Mouse (Mus musculus) left cerebral cortex, adult 18-20 months (tissue): Measurements from ENCODE around the gene 4930539E08Rik. TPM values are rescaled to one million over a fixed set of nuclear protein-coding genes. Genes with fewer than 3 reads are reported as not detected.
A peak's percentile ranks its signal among the peaks of the same experiment; 100 is the strongest.

Source experiments
- DNase-seq, 2 experiments: peaks; one replicate each; pipeline ENCODE4 v3.0.0; 2021 to 2022; ENCODE audit warnings: low spot score in 2 of 2, mixed read lengths in 1 of 2
- long read RNA-seq, 2 experiments: library from polyadenylated mRNA; stranded (forward); transcript quantifications; one replicate each; pipeline ENCODE4 v2.0.0; 2021
- total RNA-seq, 2 experiments: library from RNA; stranded (reverse); gene quantifications; 2 replicates each; pipeline ENCODE4 v1.2.3; 2021

Gene 4930539E08Rik
- 10 to 100 TPM in 1 of 2 experiments, 1 to 10 TPM in 1; 8.6 to 10.7 TPM for total RNA-seq
- long read RNA-seq, experiment 1, full-length matches to known transcripts, result 1 of 14 reads
- long read RNA-seq, experiment 1, partial matches to known transcripts, result 4 of 14 reads
- long read RNA-seq, experiment 1, other reads (novel, unspliced or antisense), result 9 of 14 reads
- long read RNA-seq, experiment 2, partial matches to known transcripts, result 6 of 12 reads
- long read RNA-seq, experiment 2, other reads (novel, unspliced or antisense), result 6 of 12 reads

DNA sequence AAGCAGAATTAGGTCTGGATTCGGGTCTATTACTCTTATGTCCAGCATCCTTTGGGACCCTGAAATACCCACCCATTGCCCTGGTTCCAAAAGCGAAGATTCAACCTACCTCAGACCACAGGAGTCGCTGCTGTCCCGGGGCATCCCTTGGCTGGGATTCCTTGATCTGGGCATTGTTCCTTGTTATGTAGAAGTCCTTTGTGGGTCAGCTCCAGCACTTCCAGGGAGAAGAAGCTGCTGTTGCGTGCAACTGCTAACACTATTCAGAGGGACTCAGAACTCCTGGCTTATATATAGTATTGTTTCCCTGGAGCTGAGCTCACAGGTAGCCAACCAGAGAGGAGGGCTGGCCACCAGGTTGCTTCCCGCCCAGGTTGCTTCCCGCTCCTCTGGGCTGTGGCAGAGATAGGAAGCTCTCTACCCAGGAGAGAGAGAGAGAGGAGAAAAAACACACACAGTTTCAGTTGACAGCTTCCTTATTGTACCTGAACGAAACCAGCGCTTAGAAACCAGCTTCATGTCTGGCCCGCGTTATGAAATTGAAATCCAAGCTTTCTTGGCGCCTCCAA is at the start of gene 4930539E08Rik:
Gene 4930539E08Rik (minus strand): TSS at position 265 of the 569 bp plus-strand sequence.
- no peak for DNase-seq

DNA sequence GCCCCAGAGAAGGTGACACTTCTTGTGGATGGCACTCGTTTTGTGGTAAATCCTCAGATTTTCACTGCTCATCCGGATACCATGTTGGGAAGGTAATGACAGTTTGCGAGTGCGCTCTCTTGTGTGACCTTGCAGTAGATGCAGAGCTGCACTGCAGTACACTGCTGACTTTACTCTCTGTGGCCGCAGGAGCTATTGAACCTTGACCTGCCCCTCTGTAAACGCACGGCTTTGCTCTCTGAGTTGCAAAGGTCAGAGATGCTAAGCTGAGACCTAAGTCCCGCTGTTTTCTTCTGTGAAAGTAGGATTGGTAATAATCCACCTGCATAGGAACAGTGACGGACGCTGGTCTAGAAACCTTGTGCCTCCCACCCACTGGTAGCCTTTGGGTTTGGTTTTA is 46.5 kb upstream of the 4930539E08Rik start:
- DNase-seq, result no peak

- no peak for DNase-seq
Measured at GRCm38 (mm10) chr17:28960597-28960996, 45.5 kb upstream of the 4930539E08Rik start.

DNA sequence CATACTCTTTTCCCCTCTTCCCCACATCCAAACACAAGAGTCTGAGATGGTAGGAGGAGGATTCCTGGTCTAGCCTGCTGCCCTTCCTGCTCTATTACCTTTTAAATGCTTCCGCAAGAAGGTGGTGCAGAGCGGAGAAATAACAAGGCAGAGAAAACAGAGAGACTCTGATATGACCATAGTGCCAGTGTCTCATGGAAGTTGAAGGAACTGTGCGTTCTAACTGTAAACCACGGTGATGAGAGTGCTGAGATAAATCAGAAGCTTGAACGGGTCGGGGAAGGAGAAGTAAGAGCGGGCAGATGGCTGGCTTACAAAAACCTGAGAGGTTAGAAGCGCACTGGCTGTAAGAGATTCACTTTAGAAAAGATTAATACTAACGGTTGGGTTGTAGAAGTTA is 39.3 kb upstream of the 4930539E08Rik start:
- no peak for DNase-seq

DNA sequence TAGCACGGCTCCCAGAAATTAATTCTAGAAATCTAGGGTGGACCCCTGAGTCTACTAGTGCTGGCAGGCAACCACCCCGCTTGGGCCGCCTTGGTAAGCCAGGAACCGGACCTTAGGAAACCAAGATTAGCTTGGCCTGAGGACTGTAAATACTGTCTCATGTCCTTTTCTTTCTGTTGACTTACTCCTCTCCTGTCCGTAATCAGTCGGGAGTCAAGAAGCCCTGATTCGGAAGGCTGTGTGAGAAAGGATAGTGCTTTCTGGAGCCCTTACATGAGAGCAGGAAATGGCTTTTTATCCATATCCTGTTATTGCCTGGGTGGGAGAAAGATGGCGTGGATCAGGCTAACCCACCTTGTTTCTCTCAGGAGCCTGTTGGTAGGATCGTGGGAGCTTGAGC is 38.1 kb upstream of the 4930539E08Rik start:
- DNase-seq, result no peak

GRCm38 (mm10) chr17:28951831-28952799 is 37.0 kb upstream of the 4930539E08Rik start, which contains the start of gene Kctd20:
TSS of gene Kctd20 (plus strand) at chr17:28951950.
- peak; percentile 88 to 93 for DNase-seq

- no peak for DNase-seq
Measured at GRCm38 (mm10) chr17:28950751-28951150, 35.6 kb upstream of the 4930539E08Rik start.

DNA sequence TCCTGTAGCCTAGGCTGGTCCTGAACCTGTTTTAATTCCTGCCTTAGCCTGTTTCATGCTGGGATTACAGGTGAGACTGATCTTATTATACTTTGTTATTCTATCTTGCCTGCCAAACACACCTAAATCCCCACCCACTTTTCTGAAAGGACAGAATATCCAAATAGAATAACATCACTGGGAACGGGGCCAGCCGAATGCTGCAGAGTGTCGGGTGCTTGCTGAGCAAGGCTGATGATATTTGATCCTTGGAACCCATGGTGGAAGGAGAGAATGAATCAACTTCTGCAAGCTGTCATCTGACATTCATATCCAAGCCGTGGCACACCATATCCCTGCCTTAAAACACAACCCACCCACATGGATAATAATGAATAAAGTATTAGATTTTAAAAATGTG is 33.5 kb upstream of the 4930539E08Rik start:
- no peak for DNase-seq

DNA sequence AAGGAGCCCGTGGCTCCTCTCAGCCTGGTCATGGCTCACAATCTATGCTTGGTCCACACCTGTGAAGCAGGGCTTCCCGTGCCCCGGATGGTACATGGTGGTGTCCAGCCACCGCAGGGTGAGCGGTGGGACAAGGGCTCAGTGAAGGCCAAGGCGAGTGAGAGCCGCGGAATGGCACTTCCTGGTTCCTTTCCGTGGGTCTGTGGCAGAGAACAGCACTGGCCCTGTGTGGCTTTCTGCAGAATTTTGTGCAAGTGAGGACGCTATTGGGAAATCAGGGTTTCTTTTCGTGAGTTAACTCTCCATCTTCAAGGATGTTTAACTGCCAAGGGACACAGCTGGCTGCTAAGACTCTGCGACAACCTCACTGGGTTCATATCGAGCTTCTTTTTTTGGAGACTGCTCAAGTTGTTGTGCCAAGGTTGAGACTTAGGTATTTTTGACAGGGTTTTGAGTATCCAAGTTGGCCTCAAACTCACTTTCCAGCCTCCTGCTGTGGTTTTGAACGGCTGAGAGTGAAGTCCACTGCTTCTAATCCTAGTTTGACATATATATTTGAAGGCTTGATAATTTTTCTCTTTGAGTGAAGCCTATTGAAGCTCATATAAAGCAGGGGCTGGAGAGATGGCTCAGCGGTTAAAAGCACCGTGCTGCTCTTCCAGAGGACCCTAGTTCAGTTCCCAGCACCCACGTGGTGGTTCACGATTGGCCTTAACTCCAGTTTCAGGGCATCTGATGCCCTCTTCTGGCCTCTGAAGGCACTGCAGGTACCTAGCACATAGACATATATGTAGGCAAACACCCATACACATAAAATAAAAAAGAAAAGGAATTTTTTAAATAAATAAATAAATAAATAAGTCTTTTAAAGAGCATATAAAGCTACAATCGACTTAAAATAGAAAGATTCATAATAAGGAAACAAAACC is 32.2 kb upstream of the 4930539E08Rik start:
- DNase-seq, result no peak

DNA sequence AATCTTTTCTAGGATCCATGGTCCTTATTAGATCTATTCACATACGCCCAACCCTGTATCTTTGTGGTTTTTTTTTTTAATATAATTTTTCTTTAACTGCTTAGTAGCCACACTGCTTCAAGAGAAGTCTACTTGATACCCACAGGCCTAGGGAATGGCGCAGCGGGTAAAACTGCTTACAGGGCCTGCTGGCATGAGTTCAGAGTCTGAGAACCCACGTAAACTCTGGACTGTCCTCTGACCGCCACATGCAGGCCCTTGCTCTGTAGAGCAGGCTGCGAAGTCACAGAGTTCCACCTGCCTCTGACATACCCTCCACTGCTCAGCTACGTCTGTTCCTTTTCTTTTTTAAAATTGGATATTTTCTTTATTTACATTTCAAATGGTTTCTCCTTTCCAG is 29.4 kb upstream of the 4930539E08Rik start:
- DNase-seq, result no peak

GRCm38 (mm10) chr17:28943740-28944139 is 28.6 kb upstream of the 4930539E08Rik start, which contains the start of gene Pxt1:
TSS of gene Pxt1 (minus strand) at chr17:28943840.
- DNase-seq, result no peak

- DNase-seq, result no peak
Measured at GRCm38 (mm10) chr17:28942101-28942500, 27.0 kb upstream of the 4930539E08Rik start.

GRCm38 (mm10) chr17:28940776-28941555 is 25.8 kb upstream of the 4930539E08Rik start:
- DNase-seq, result no peak

DNA sequence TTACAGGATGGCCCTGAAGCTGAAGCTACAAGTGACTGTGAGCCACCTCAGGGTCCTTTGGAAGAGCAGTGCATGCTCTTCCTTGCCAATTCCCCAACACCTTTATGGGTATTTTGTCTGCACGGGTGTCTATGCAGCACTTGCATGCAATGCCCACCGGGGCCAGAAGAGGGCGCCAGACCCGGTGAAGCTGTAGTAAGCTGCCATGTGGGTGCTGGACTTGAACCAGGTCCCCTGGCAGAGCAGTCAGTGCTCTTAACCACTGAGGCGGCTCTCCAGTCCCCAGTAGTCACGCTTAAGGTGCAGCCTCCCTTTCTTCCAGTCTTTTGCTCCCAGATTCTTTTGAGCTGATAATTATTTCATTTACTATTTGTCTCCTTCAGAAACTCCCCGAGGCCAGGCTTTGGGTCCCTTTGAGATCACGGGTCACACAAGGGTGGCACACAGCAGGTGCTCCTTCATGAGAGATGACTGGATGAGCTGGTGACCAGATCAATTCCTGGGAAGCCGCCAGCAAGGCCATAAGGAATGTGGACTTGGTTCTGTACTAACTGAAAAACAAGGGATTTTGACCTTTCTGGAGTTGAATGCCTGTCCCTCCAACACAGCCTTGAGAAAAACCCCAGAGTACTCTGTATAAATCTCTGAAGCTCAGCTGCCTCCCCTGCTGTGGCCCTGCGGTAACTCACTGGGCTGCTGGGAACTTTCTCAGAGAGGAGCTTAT is 21.7 kb upstream of the 4930539E08Rik start:
- DNase-seq, result no peak

DNA sequence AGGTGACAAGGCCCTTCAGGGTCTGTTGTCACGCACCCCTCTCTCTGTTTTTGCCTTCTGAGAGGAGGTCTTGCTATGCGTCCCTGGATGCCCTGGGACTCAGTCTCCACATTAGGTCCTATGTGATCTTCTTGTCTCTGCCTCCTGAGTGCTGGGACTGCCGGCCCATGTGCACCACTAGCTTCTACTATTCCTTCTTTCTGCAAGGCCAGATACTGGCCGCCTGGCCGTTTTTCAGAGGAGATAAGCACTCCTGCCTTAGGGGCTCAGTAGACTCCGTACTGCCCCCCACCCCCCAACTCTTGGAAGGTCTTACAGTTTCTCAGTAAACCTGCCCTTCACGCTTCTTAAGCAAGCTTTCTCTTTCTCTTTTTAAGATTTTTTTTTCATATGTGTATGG is 21.0 kb upstream of the 4930539E08Rik start:
- DNase-seq, result no peak

DNA sequence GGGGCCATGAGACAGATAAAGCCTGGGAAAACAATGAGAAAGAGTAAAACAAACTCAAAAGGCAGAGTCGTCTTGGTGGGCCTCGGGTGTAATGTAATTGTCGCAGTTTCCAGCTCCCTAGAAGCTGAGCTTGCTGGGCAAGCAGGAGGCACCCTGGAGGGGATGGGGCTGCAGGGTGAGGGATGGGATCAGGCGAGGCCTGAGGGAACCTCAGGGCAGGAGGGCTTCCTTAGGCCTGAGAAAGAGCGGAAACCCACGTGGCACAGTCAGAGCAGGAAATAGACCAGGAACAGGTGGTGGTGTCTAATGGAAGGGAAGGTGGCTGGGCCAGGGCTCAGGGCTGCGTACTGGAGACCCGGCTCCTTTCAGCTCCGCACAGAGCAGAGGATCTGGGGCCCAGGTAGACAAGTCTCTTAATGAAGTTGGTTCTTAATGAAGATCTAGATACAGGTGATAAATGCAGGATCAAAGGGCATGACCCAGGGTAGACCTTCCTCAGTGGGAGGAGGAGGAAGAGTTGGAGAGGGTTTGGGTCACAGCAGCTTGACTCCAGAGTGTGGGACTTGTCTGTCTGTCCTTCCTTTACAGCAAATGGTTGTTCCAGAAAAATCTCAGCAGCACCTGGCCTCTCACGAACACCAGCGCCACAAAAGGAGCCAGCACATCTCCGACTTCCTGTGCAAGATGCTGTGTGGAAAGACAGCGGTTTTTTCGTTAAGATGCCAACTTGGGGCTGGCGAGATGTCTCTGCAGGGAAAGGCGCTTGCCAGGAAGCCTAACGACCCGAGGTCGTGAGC is 19.2 kb upstream of the 4930539E08Rik start:
- no peak for DNase-seq

GRCm38 (mm10) chr17:28932274-28932673 is 17.1 kb upstream of the 4930539E08Rik start:
- DNase-seq, result no peak
